Mouse (Mus musculus) heart, adult 18-20 months (tissue): ENCODE results near the gene Axin2. TPM values are rescaled to one million over a fixed set of nuclear protein-coding genes. Genes with fewer than 3 reads are reported as not detected.
"Not testable (repeated sequence)": the region's sequence is repeated elsewhere in the genome, so short reads cannot be mapped to it uniquely, and the experiment has no call there.

Source experiments
- DNase-seq, 2 experiments: peaks; one replicate each; pipeline ENCODE4 v3.0.0; 2021 to 2022; ENCODE audit warnings: mixed read lengths in 1 of 2
- long read RNA-seq, 2 experiments: library from polyadenylated mRNA; stranded (forward); transcript quantifications; one replicate each; pipeline ENCODE4 v2.0.0; 2021
- total RNA-seq, 2 experiments: library from RNA; stranded (reverse); gene quantifications; 2 replicates each; pipeline ENCODE4 v1.2.3; 2021

The Axin2 gene
- 1 to 10 TPM; 3.5 to 4.7 TPM for total RNA-seq
- long read RNA-seq, experiment 1, full-length matches to known transcripts = 1 of 1 reads
- long read RNA-seq, experiment 1, partial matches to known transcripts = 0 of 1 reads
- long read RNA-seq, experiment 1, other reads (novel, unspliced or antisense) = 0 of 1 reads
- long read RNA-seq, experiment 2 = 0 reads

GRCm38 (mm10) chr11:108920158-108920635 is at the start of gene Axin2:
Gene Axin2, plus strand, starts transcription at chr11:108920349.
- peak; percentile 89 to 94 for DNase-seq

DNA sequence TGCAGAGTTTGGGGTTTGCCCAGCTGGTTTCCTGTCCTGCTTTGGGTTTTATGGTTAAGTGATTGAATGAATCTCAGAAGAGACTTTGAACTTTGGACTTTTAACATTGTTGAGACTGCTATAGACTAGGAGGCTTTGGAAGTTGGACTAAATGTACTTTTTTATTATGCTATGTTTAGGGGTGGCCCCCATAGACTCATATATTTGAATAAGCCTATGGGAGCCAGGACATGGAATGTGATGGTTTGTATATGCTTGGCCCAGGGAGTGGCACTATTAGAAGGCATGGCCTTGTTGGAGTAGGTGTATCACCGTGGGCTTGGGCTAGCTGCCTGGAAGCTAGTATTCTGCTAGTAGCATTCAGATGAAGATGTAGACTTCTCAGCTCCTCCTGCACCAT is 48.9 kb upstream of the Axin2 start:
- not testable (repeated sequence) for DNase-seq

DNA sequence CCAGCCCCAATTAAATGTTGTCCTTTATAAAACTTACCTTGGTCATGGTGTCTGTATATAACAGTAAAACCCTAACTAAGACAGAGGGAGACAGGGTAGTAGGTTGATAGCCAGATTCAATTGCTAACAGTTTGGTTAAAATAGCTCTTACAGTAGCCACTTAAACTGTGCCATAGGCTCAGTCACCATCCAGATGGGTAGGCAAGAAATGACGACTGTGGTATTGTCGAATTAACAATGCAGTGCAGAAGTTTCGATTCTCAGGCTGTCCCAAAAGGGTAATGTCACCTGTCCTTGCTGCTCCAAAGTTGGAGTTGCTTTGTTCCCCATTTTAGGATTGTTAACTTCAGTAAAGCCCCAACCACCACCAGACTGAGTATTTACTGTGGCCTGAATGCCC is 48.4 kb upstream of the Axin2 start:
- DNase-seq = no peak

DNA sequence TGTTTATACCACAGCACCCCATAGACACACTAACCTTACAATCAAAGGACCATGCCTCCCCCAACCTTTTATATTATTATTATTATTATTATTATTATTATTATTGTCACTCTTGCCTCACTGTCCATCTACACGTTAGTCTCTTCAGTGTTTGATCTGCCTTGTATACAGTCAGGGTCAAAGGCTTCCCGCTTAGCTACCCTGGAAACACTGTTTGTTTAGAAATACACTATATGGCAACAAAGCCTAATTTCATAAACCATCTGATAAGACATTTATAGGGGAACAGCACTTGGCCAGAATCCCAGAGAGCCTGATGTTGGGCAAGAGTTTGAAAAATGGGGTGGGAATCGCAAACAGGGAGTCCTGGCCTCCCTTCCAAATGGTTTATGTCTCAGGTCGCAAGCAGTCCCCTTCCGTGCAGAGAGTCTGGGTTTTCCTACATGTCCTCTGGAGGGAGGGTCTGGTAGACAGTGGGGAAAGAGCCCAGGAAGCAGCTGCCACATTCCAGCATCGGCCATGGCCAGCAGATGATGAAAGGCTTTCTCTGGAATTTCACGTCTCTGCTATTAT is 43.4 kb upstream of the Axin2 start:
- peak in 1 of 2 experiments; percentile 20 for DNase-seq

GRCm38 (mm10) chr11:108877520-108877919 is 42.6 kb upstream of the Axin2 start:
- no peak for DNase-seq

GRCm38 (mm10) chr11:108880546-108880945 is 39.6 kb upstream of the Axin2 start:
- DNase-seq = peak; percentile 49 to 71

GRCm38 (mm10) chr11:108881662-108882061 is 38.5 kb upstream of the Axin2 start:
- peak in 1 of 2 experiments; percentile 9 for DNase-seq

DNA sequence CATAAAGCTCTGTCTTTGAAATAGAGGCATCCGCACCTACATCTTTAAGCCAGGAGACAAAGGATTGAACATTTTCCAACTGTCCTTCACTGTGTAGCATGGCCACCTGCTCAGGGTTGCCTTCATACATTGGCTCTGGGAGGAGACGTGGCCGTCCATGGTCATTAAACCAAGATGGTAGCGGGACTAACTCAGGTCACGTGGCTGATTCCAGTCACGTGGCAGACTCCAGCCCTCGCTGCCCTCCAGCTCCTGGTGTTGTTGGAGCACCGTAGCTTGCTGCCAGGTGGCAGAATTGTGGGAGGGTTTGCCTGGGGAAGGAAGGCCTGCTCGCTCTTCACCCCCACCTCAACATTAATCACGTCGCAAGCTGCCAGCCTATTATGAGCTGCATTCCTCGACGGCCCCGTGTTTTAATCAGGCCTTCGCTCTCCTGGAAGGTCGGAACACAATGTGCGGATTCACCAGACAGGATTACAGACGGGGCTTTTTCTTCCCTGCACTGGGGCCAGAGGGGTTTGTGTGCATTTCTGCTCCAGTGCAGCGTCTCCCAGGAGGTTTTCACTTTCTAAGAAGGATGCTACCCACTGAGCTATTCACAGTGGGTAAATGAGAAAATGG is 34.8 kb upstream of the Axin2 start:
- DNase-seq = no peak

DNA sequence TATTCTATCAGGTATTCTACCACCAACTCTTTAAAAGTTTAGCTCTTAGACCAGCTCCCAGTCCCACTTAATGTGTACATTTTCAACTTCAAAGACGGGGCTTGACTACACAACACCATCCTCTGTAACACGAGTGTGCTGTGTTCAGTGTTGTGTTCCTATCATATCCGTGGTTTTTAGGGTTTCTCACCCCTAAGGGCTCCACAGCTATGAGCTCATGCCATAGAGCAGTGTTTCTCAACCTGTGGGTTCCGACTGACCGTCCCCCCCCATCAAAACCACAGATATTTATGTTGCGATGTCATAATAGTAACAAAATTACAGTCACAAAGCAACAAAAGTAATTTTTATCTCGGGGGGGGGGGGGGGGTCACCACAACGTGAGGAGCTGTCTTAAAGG is 34.1 kb upstream of the Axin2 start:
- no peak for DNase-seq

- peak; percentile 37 to 50 for DNase-seq
These were observed 31.0 kb upstream of the Axin2 start for GRCm38 (mm10) chr11:108889121-108889520.

DNA sequence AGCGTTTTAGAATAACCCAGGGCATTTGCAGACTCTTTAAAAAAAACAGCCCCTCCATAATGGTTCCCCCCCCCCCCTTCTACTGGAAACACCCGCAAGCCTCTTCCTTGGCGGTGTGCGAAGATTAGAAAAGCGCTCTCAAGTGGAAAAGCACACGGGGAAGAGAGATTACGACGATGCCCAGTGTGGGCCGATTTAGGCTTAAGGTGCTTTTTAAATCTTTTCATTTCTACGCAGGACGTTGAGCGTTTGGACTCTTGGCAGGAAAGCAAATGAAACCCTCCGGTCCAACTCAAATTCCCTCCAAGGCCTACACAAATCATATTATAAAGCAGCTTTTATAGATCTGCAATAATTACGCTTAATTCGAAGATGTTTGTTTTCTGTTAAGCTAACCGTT is 29.6 kb upstream of the Axin2 start:
- DNase-seq = no peak

GRCm38 (mm10) chr11:108891111-108891870 is 28.9 kb upstream of the Axin2 start:
- DNase-seq = peak; percentile 67 to 73

- no peak for DNase-seq
These were observed 28.2 kb upstream of the Axin2 start for GRCm38 (mm10) chr11:108891871-108892380.

- no peak for DNase-seq
These were observed 27.7 kb upstream of the Axin2 start for GRCm38 (mm10) chr11:108892406-108892805.

- no peak for DNase-seq
These were observed 26.8 kb upstream of the Axin2 start for GRCm38 (mm10) chr11:108893232-108893790.

DNA sequence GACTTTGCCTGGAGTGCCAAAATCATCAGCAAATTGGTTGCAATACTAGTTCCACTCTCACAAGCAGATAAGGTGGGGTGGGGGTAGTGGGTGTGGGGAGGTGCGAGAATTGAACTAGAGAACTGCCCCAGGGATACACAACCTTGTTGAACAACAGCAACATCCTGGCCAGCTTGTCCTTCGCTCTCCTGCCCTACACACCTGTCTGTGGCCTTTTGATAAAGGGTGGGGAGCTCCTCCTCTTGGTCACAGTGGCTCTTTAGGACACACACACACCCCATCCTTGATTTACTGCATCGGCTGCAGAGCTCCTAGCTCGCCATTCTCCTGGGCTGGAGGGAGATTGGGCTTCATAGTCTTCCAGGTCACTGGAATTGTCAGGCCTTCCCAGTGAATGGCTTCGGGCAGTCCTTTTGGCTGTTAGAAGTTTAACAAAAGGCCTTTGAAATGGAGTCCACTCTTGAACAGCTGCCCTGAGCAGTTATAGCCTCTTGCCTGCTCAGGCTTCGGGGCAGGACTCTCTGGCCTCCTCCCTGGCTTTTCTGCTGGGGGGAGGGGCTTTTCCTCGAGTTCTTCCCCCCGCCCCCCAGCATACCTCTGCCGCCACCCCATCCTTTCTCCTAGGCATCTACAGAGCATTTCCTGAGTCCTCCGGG is 26.2 kb upstream of the Axin2 start:
- DNase-seq = no peak

GRCm38 (mm10) chr11:108897034-108897433 is 23.1 kb upstream of the Axin2 start:
- DNase-seq = no peak

DNA sequence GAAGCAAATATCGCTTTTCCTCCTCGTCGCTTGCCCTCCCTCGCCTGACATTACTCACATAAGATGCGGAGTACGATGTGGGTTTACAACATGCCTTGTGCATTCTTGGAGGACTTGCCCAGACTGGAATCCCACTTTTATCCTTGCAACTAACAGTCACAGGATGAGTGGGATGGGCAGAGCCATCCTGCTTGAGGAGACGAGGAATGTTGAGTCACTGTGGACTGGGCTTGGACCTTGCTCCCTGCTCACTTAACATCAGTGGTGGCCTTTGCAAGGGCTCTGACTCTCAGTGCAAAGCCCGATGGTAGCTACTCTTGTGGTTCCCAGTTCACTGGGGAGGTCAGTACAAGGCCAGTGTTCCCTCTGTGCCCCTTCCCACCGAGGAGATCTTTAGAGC is 22.1 kb upstream of the Axin2 start:
- no peak for DNase-seq

- no peak for DNase-seq
These were observed 21.7 kb upstream of the Axin2 start for GRCm38 (mm10) chr11:108898483-108898882.

DNA sequence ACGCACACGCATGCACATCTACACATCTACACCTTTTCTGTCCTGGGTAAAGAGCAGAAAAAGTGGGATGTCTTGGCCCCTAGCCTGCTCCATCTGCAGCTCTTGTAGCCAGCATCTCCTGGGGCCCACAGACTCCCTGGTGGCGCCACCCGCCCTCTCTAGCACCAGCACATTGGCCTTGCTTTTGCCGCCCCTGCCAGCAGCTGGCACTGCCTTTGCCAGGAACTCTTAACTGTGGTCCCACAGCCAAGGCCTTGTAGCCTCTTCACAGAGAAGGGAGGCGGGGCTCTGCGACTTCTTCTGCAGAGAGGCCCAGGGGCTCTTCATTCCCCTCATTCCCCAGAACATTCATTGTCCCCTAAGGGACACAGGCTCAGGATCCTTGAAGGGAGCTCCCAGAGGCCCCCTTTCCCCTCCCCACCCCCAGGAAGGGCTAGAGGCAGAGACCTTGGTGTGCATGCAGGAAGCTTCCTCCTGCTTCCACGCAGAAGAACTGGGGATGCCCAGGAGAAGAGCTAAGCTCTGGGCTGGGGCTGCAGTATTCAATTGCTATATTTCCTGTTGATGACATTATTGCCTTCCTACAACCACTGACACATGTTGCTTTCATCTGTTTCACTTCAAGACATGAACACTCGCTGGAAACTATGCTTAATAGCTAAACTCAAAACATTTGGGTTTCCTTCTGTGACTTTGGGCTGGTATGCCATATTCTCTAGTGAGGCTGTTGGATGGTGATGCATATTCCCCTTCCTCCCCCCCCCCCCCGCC is 19.2 kb upstream of the Axin2 start:
- DNase-seq = peak; percentile 66

DNA sequence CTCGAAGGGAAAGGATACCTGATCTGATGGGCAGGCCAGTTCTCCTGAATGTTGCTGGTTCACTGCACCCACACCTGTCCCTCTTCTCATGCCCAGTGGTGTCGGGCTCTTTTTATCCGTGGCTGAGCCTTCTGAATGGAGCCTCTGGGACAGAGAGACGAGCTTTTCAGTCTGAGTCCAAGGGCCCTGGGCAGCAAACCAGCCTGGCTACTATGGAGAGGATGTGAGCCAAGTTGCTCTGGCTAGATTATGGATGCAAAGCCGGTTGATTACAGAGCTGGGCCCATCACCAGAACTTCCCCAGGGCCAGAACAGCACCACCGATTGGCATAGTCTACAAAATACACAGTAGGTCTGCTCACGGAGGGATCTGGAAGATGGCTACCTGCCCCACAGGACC is 18.5 kb upstream of the Axin2 start:
- DNase-seq = no peak
